In the genomic region with DNA sequence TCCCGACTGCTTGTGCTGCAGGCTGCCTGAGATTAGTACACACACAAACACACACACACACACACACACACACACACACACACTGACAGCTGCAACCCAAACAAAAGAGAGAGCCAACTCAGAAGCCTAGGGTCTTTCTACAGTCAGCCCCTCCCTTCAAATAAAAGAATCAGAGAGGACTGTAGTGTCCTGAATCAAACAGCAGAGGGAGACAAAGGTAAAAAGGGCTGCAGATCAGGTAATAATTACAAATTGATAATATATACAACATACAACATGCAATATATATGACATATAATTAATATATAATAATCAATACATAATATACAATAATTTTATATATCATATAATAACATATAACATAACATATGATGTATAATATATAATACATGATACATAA, we compare ENCODE assay signal across 18 mouse cellular contexts. TPM values are rescaled to one million over a fixed set of nuclear protein-coding genes. Genes with fewer than 3 reads are reported as not detected.
A peak's percentile ranks its signal among the peaks of the same experiment; 100 is the strongest.
DNase-seq lines count a peak whose midpoint lies in the region; ATAC-seq and TF ChIP-seq lines count a peak whose summit lies in the region.
"Had no signal": no experiment of that assay in that cellular context is flagged by ENCODE, and none has a peak within 500 bp of the region (broad histone marks: within the 10 kb centered on the region; RNA-seq: fewer than 3 reads in every experiment).

No protein-coding gene starts in this region.

- no peak overlapping the region for H3K4me3 ChIP-seq in intestine, postnatal 0 days (ENCODE audit: low read depth, low read length)
- no peak overlapping the region for H3K4me3 ChIP-seq in intestine, embryonic 15.5 days (replicated peaks)
- no peak overlapping the region for H3K4me3 ChIP-seq in midbrain, postnatal 0 days (ENCODE audit: low read depth, low read length)
- no peak overlapping the region for H3K4me3 ChIP-seq in midbrain, embryonic 13.5 days (replicated peaks)
- H3K4me3 ChIP-seq: erythroblast, embryonic 14.5 days; liver, embryonic 15.5 days had no signal

- ATAC-seq in intestine, postnatal 0 days, result no peak
- ATAC-seq in intestine, embryonic 15.5 days, result no peak
- no peak for ATAC-seq in midbrain, postnatal 0 days (ENCODE audit: low FRiP score)
- no peak for ATAC-seq in midbrain, embryonic 13.5 days
- ATAC-seq: intestine, embryonic 16.5 days had no signal

- H3K4me1 ChIP-seq in intestine, postnatal 0 days (replicated peaks; ENCODE audit: control insufficient read depth, insufficient read depth, low read length), result no peaks in the 10 kb centered on the region
- H3K4me1 ChIP-seq in intestine, embryonic 15.5 days (replicated peaks), result no peaks in the 10 kb centered on the region
- no peaks in the 10 kb centered on the region for H3K4me1 ChIP-seq in midbrain, postnatal 0 days (ENCODE audit: insufficient read depth, low read length)
- H3K4me1 ChIP-seq in midbrain, embryonic 13.5 days (replicated peaks), result no peaks in the 10 kb centered on the region
- H3K4me1 ChIP-seq: liver, embryonic 15.5 days had no signal

- no peak overlapping the region for H3K4me2 ChIP-seq in intestine, postnatal 0 days (replicated peaks; ENCODE audit: low read depth)
- no peak overlapping the region for H3K4me2 ChIP-seq in intestine, embryonic 15.5 days (replicated peaks)
- no peak overlapping the region for H3K4me2 ChIP-seq in midbrain, postnatal 0 days (ENCODE audit: low read depth, low read length, poor library complexity, severe bottlenecking)
- no peak overlapping the region for H3K4me2 ChIP-seq in midbrain, embryonic 13.5 days (replicated peaks)
- H3K4me2 ChIP-seq: liver, embryonic 15.5 days; midbrain, embryonic 11.5 days had no signal

- H3K36me3 ChIP-seq in intestine, postnatal 0 days (ENCODE audit: control insufficient read depth, insufficient read depth), result no peaks in the 10 kb centered on the region
- H3K36me3 ChIP-seq in intestine, embryonic 15.5 days, result no peaks in the 10 kb centered on the region
- no peaks in the 10 kb centered on the region for H3K36me3 ChIP-seq in midbrain, postnatal 0 days (ENCODE audit: insufficient read depth, low read length)
- no peaks in the 10 kb centered on the region for H3K36me3 ChIP-seq in midbrain, embryonic 13.5 days
- H3K36me3 ChIP-seq: liver, embryonic 15.5 days had no signal

- TF ChIP-seq CTCF in intestine, postnatal 0 days (IDR thresholded peaks at IDR 0.05; ENCODE audit: low read depth), result peak; percentile 57
- TF ChIP-seq CTCF in midbrain, postnatal 0 days (IDR thresholded peaks at IDR 0.05), result peak; percentile 63

- H3K27ac ChIP-seq in intestine, postnatal 0 days (ENCODE audit: low read depth, low read length), result no peak overlapping the region
- H3K27ac ChIP-seq in intestine, embryonic 15.5 days, result no peak overlapping the region
- H3K27ac ChIP-seq in midbrain, postnatal 0 days (ENCODE audit: low read depth, low read length), result no peak overlapping the region
- no peak overlapping the region for H3K27ac ChIP-seq in midbrain, embryonic 13.5 days
- H3K27ac ChIP-seq: liver, embryonic 15.5 days had no signal

- H3K27me3 ChIP-seq in intestine, postnatal 0 days (replicated peaks; ENCODE audit: control insufficient read depth, insufficient read depth, low read length), result no peaks in the 10 kb centered on the region
- no peaks in the 10 kb centered on the region for H3K27me3 ChIP-seq in intestine, embryonic 15.5 days (replicated peaks)
- H3K27me3 ChIP-seq in midbrain, postnatal 0 days (ENCODE audit: insufficient read depth, low read length), result no peaks in the 10 kb centered on the region
- H3K27me3 ChIP-seq in midbrain, embryonic 13.5 days, result no peaks in the 10 kb centered on the region
- H3K27me3 ChIP-seq: liver, embryonic 15.5 days had no signal

- H3K9ac ChIP-seq in intestine, postnatal 0 days (ENCODE audit: low read depth, low read length), result no peak overlapping the region
- H3K9ac ChIP-seq in intestine, embryonic 15.5 days, result no peak overlapping the region
- H3K9ac ChIP-seq in midbrain, postnatal 0 days (replicated peaks; ENCODE audit: low read length, poor library complexity, severe bottlenecking), result no peak overlapping the region
- H3K9ac ChIP-seq in midbrain, embryonic 13.5 days (replicated peaks), result no peak overlapping the region
- H3K9ac ChIP-seq: liver, embryonic 15.5 days had no signal

- H3K9me3 ChIP-seq in intestine, postnatal 0 days (ENCODE audit: control insufficient read depth), result no peaks in the 10 kb centered on the region
- no peaks in the 10 kb centered on the region for H3K9me3 ChIP-seq in intestine, embryonic 15.5 days
- H3K9me3 ChIP-seq in midbrain, postnatal 0 days (ENCODE audit: low read length), result no peaks in the 10 kb centered on the region
- H3K9me3 ChIP-seq in midbrain, embryonic 13.5 days, result no peaks in the 10 kb centered on the region
- H3K9me3 ChIP-seq: liver, embryonic 15.5 days had no signal

- WGBS in intestine, postnatal 0 days, result 67% methylated on average over 1 of the region's 1 CpGs
- WGBS in intestine, embryonic 15.5 days, result 67% methylated on average over 1 of the region's 1 CpGs
- WGBS in midbrain, postnatal 0 days, result 42% methylated on average over 1 of the region's 1 CpGs
- WGBS in midbrain, embryonic 13.5 days, result 82% methylated on average over 1 of the region's 1 CpGs

- peak; percentile 28 to 40 for DNase-seq in cerebellum, postnatal 10 days
- DNase-seq in cerebellum, adult 11-12 months, result no peak
- no peak for DNase-seq in midbrain, postnatal 0 days (ENCODE audit: low spot score)
- no peak for DNase-seq in spleen, postnatal 10 days (ENCODE audit: low spot score in 2 of 2)
- no peak for DNase-seq in adrenal gland, adult 2 months
- DNase-seq: adrenal gland, adult 8-10 months; heart, adult 18-20 months; thymus, adult 18-20 months had no signal

RNA-seq across cellular contexts. Expression of gene Gm6880, which starts 15.9 kb away (rescaled TPM):
- polyA plus RNA-seq in intestine, postnatal 0 days (2015; fragmentation: Nextera tagmentation; extraction: Ambion mirVana), result not detected in 2 replicates
- polyA plus RNA-seq in intestine, embryonic 15.5 days (2015; fragmentation: Nextera tagmentation; extraction: Ambion mirVana), result not detected in 2 replicates
- total RNA-seq in midbrain, postnatal 0 days (2014; rRNA removed), result not detected in 2 replicates
- 0.28 TPM in 1 of 2 replicates, not detected in the other for polyA plus RNA-seq in midbrain, postnatal 0 days (2015; fragmentation: Nextera tagmentation; extraction: Ambion mirVana)
- 0.46 TPM in 1 of 2 replicates, not detected in the other for polyA plus RNA-seq in midbrain, embryonic 13.5 days (2015; fragmentation: Nextera tagmentation; extraction: Ambion mirVana)
- not detected for total RNA-seq in adrenal gland, adult 2 months (2021)
- not detected in 2 replicates for polyA plus RNA-seq in adrenal gland, adult 2 months (2012; rRNA removed)
- total RNA-seq: adrenal gland, adult 8-10 months; heart, adult 18-20 months; heart, postnatal 25 days had no signal
- polyA plus RNA-seq: erythroblast, embryonic 14.5 days; intestine, embryonic 16.5 days; large intestine, adult 2 months; liver, embryonic 15.5 days; neural tube, embryonic 11.5 days had no signal

Comparison
In these comparisons a context has a peak if more than half of its experiments do, and no peak if none do; other contexts are left out.
1. DNase-seq: peak in cerebellum, postnatal 10 days (2 of 2); none in cerebellum, adult 11-12 months (single experiment), midbrain, postnatal 0 days (single experiment), spleen, postnatal 10 days (0 of 2) and adrenal gland, adult 2 months (single experiment).